Mouse (Mus musculus) lung, adult 2 months (tissue): Measurements from ENCODE around the gene Gm10197.

Experiments
- CTCF ChIP-seq: fragments of 200-500 bp; IDR thresholded peaks from 2 replicates; pipeline ENCODE4 v1.5.1; 2011; ENCODE audit warnings: mild to moderate bottlenecking, low read length, control low read depth; ENCODE audit not compliant: insufficient read depth
- POLR2A ChIP-seq: fragments of 200-500 bp; IDR thresholded peaks from 2 replicates; pipeline ENCODE4 v1.6.1; 2011; ENCODE audit warnings: low read depth, mild to moderate bottlenecking, control low read depth, low read length, borderline replicate concordance; ENCODE audit errors: extremely low read depth

DNA sequence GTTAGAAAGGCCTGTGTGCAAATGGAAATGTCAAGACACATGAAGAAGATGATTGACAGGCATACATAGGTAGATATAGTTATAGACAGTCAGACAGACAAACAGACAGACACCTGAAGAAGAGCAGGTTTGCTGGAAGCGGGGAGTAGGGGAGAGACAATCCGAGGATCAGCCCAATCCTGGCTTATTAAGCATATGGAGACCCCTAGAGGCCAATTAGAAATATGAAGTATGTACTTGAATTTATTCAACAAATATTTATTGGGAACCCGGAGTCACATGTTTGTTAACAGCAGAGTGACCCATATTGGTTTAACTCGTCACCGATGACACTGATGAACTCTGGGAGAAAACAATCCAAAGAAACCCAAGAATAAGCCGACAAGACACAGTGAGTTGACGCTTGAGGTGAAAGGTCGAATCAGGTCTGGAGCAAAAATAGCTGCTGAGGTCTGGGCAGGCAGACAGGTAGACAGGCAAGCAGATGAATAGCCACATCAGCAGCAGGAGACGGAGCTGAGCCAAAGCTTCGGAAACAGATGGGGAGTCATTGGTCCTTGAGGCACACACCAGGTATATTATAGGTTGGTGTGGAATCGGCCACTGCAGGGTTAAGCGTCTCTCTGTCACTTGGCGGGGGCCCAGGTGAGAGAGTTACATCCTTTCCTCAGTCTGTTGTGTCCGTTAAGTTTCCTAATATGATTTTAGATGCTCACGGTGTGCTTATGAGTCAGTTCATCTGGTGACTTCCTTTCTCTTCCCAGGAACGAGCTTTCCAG is 29.0 kb upstream of the Gm10197 start:
- no peak for TF ChIP-seq CTCF
- no peak for TF ChIP-seq POLR2A
